Mouse (Mus musculus): ENCODE results near the gene Rps26.

- TF ChIP-seq POLR2A (IDR thresholded peaks at IDR 0.05; ENCODE audit: borderline replicate concordance, insufficient read depth, low read length) (no peak), CTCF (IDR thresholded peaks at IDR 0.05; ENCODE audit: borderline replicate concordance, insufficient read depth, low read depth, low read length) (no peak)
Observed at GRCm38 (mm10) chr10:128665307-128665706, 38.8 kb upstream of the Rps26 start.

Measured in cerebellum, adult 2 months (tissue).